Mouse (Mus musculus) cerebellum, adult 2 months (tissue): ENCODE data around the gene Oxtr. TPM values are rescaled to one million over a fixed set of nuclear protein-coding genes. Genes with fewer than 3 reads are reported as not detected.

Source experiments
- DNase-seq, 2 experiments: peaks; one replicate each; pipeline ENCODE4 v3.0.0; 2021
- H3K27ac ChIP-seq: fragments of 200-500 bp; 2 replicates; pipeline ENCODE4 v1.5.1; 2012; ENCODE audit warnings: low read length, control low read depth, inconsistent platforms; ENCODE audit not compliant: insufficient read depth
- H3K27me3 ChIP-seq: fragments of 200-500 bp; 2 replicates; pipeline ENCODE4 v1.6.1; 2012; ENCODE audit warnings: inconsistent platforms, mild to moderate bottlenecking, low read length, moderate library complexity; ENCODE audit not compliant: control insufficient read depth, insufficient read depth
- H3K4me1 ChIP-seq: fragments of 200-500 bp; 2 replicates; pipeline ENCODE4 v1.6.1; 2011; ENCODE audit warnings: low read length; ENCODE audit not compliant: control insufficient read depth, insufficient read depth
- H3K4me3 ChIP-seq: fragments of 200-500 bp; replicated peaks from 2 replicates; pipeline ENCODE3; 2011; ENCODE audit warnings: mild to moderate bottlenecking, low read depth, low read length, control low read depth; ENCODE audit not compliant: insufficient read depth
- CTCF ChIP-seq: fragments of 200-500 bp; IDR thresholded peaks from 2 replicates; pipeline ENCODE4 v1.5.1; 2011; ENCODE audit warnings: low read depth, mild to moderate bottlenecking, control low read depth, low read length, moderate library complexity, borderline replicate concordance; ENCODE audit not compliant: insufficient read depth
- POLR2A ChIP-seq: fragments of 200-500 bp; IDR thresholded peaks from 2 replicates; pipeline ENCODE4 v1.6.1; 2011; ENCODE audit warnings: low read length, control low read depth, borderline replicate concordance; ENCODE audit not compliant: insufficient read depth
- WGBS: fragments of 180-500 bp; shearing (Covaris S2); methylation state at CpG from one replicate; pipeline ENCODE4 v1.1.7; 2018; 5-methylcytosine and 5-hydroxymethylcytosine counted together
- polyA plus RNA-seq: library from polyadenylated mRNA; depleted of rRNA; stranded (reverse); fragments of >200 nt; gene quantifications from 2 replicates; pipeline ENCODE4 v1.2.3, GENCODE M21; 2012

The Oxtr gene
- polyA plus RNA-seq, 1 experiment = 0.88 TPM

- H3K27me3 ChIP-seq = no peaks in the 10 kb centered on the region; the same call in 1 of the 2 replicates
- no peak for DNase-seq
- H3K4me1 ChIP-seq = no peaks in the 10 kb centered on the region; the same call in 1 of the 2 replicates
- WGBS = 60% methylated on average over 2 of the region's 2 CpGs
- no peak overlapping the region for H3K27ac ChIP-seq
- TF ChIP-seq CTCF (no peak), POLR2A (no peak)
- H3K4me3 ChIP-seq = no peak overlapping the region
Observed at GRCm38 (mm10) chr6:112509590-112510131, 19.9 kb upstream of the Oxtr start.

GRCm38 (mm10) chr6:112507617-112508016 is 17.9 kb upstream of the Oxtr start:
- WGBS = 79% methylated on average over 2 of the region's 2 CpGs
- no peak for DNase-seq

GRCm38 (mm10) chr6:112501156-112501555 is 11.4 kb upstream of the Oxtr start:
- no peak for TF ChIP-seq POLR2A
- no peak for TF ChIP-seq CTCF
- no peak overlapping the region for H3K27ac ChIP-seq
- 66% methylated on average over 2 of the region's 2 CpGs for WGBS
- H3K4me1 ChIP-seq = no peaks in the 10 kb centered on the region
- peak; percentile 23 to 37 for DNase-seq
- H3K27me3 ChIP-seq = no peaks in the 10 kb centered on the region
- no peak overlapping the region for H3K4me3 ChIP-seq

More at GRCm38 (mm10) chr6:112507617-112508016, 17.9 kb upstream of the Oxtr start:
- Histone ChIP-seq H3K27me3 (no peaks in the 10 kb centered on the region; the same call in 1 of the 2 replicates), H3K4me3 (no peak overlapping the region), H3K27ac (no peak overlapping the region), H3K4me1 (no peaks in the 10 kb centered on the region; the same call in 1 of the 2 replicates)
- TF ChIP-seq POLR2A (no peak), CTCF (no peak)

GRCm38 (mm10) chr6:112499456-112499855 is 9.7 kb upstream of the Oxtr start:
- TF ChIP-seq POLR2A (no peak), CTCF (no peak)
- 76% methylated on average over 2 of the region's 2 CpGs for WGBS
- Histone ChIP-seq H3K4me3 (no peak overlapping the region), H3K27me3 (no peaks in the 10 kb centered on the region), H3K4me1 (no peaks in the 10 kb centered on the region), H3K27ac (no peak overlapping the region)
- DNase-seq = no peak

- 92% methylated on average over 3 of the region's 3 CpGs for WGBS
- Histone ChIP-seq H3K27me3 (no peaks in the 10 kb centered on the region), H3K27ac (no peak overlapping the region), H3K4me1 (no peaks in the 10 kb centered on the region), H3K4me3 (no peak overlapping the region)
- DNase-seq = no peak
- TF ChIP-seq POLR2A = no peak
- no peak for TF ChIP-seq CTCF
Observed at GRCm38 (mm10) chr6:112498716-112499115, 9.0 kb upstream of the Oxtr start.

- TF ChIP-seq CTCF (no peak), POLR2A (no peak)
- Histone ChIP-seq H3K4me3 (no peak overlapping the region), H3K27ac (no peak overlapping the region), H3K27me3 (no peaks in the 10 kb centered on the region), H3K4me1 (no peaks in the 10 kb centered on the region)
- 86% methylated on average over 2 of the region's 2 CpGs for WGBS
- DNase-seq = no peak
Observed at GRCm38 (mm10) chr6:112497456-112497855, 7.7 kb upstream of the Oxtr start.

GRCm38 (mm10) chr6:112496291-112497060 is 6.7 kb upstream of the Oxtr start:
- H3K4me1 ChIP-seq = no peaks in the 10 kb centered on the region
- no peak for DNase-seq
- TF ChIP-seq CTCF (no peak), POLR2A (no peak)
- H3K27me3 ChIP-seq = no peaks in the 10 kb centered on the region
- WGBS = 68% methylated on average over 8 of the region's 8 CpGs
- no peak overlapping the region for H3K27ac ChIP-seq
- H3K4me3 ChIP-seq = no peak overlapping the region

- H3K27ac ChIP-seq = no peak overlapping the region
- no peak overlapping the region for H3K4me3 ChIP-seq
- no peak for DNase-seq
- TF ChIP-seq POLR2A = no peak
- TF ChIP-seq CTCF = no peak
- no peaks in the 10 kb centered on the region for H3K4me1 ChIP-seq
- 89% methylated on average over 4 of the region's 4 CpGs for WGBS
- no peaks in the 10 kb centered on the region for H3K27me3 ChIP-seq
Observed at GRCm38 (mm10) chr6:112495219-112495618, 5.5 kb upstream of the Oxtr start.
